Mouse (Mus musculus) E14TG2a.4 (cell line): ENCODE results near the gene Srm.

Experiments
- CTCF ChIP-seq: conservative IDR thresholded peaks from 2 replicates; pipeline ENCODE4 v1.5.1; 2014; ENCODE audit warnings: low read length
- NANOG ChIP-seq: IDR thresholded peaks from 2 replicates; pipeline ENCODE4 v1.6.1; 2014; ENCODE audit warnings: borderline replicate concordance, low read length, mixed read lengths

- no peak for TF ChIP-seq CTCF
- no peak for TF ChIP-seq NANOG
These were observed 506 bp downstream of the Srm start for GRCm38 (mm10) chr4:148591637-148592380.
